Mouse (Mus musculus) E14TG2a.4 (cell line): ENCODE measurements around the gene Sptssa.

Source experiments
- H3K27me3 ChIP-seq: 2 replicates; pipeline ENCODE4 v1.6.1; 2014; ENCODE audit warnings: low read length, control low read depth; ENCODE audit not compliant: insufficient read depth
- H3K36me3 ChIP-seq: 2 replicates; pipeline ENCODE4 v1.6.1; 2014; ENCODE audit warnings: low read length, control low read depth; ENCODE audit not compliant: insufficient read depth
- H3K4me1 ChIP-seq: replicated peaks from 2 replicates; pipeline ENCODE4 v1.6.1; 2014; ENCODE audit warnings: low read depth, low read length, control low read depth
- H3K4me3 ChIP-seq: replicated peaks from 2 replicates; pipeline ENCODE4 v1.5.1; 2014; ENCODE audit warnings: mild to moderate bottlenecking, low read length
- H3K9me3 ChIP-seq: 2 replicates; pipeline ENCODE4 v1.6.1; 2014; ENCODE audit warnings: low read length, control low read depth
- CTCF ChIP-seq: conservative IDR thresholded peaks from 2 replicates; pipeline ENCODE4 v1.5.1; 2014; ENCODE audit warnings: low read length
- NANOG ChIP-seq: IDR thresholded peaks from 2 replicates; pipeline ENCODE4 v1.6.1; 2014; ENCODE audit warnings: borderline replicate concordance, low read length, mixed read lengths
- POU5F1 ChIP-seq: IDR thresholded peaks from 2 replicates; pipeline ENCODE4 v1.6.1; 2014; ENCODE audit warnings: low read length, borderline replicate concordance

Gene Sptssa

DNA sequence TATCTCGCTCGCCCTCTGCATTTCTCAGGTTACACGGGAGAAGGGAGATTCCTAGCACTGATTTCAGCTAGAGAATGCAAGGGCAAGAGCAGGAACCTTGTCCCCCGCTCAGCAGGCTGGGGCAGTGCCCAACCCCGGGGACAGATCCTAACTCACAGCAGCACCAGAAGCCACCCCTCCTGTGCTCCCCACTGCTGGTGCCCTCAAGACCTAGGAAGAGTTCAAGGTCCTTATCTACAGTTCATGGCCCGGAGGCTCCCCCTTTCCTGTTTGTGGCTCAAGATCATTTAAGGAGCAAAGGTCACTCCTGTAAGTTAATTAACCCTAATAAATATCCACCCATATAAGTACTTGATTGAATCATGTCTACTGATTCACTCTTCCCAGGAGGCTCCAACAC is 47.4 kb downstream of the Sptssa start:
- Histone ChIP-seq H3K36me3 (no peaks in the 10 kb centered on the region), H3K4me3 (no peak overlapping the region), H3K4me1 (no peaks in the 10 kb centered on the region), H3K9me3 (0 out of 2 replicates have a peak, but pooled peaks cover 3% of the 10 kb centered on the region), H3K27me3 (no peaks in the 10 kb centered on the region)
- TF ChIP-seq CTCF: no peak
- no peak for TF ChIP-seq POU5F1
- no peak for TF ChIP-seq NANOG

DNA sequence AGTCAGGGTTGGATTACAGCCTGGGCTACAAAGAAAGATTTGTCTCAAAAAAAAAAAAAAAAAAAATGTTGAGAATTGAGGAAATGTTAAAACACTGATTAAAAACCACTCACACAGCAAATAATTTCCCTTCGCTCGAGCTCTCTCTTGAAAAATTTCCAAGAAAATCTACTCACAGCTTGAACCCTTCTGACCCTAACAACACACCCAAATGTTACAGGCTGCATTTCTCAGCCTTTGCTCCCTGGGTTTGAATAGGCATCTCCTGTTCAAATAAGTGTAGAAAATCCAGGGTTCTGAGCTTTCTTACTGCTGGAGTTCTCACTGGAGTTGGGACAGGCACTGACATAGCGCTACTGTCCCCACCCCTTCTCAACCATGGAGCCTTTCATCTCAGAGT is 51.2 kb downstream of the Sptssa start:
- Histone ChIP-seq H3K27me3 (no peaks in the 10 kb centered on the region), H3K4me3 (no peak overlapping the region), H3K36me3 (no peaks in the 10 kb centered on the region), H3K4me1 (no peaks in the 10 kb centered on the region), H3K9me3 (0 out of 2 replicates have a peak, but pooled peaks cover 3% of the 10 kb centered on the region)
- TF ChIP-seq NANOG (no peak), POU5F1 (no peak), CTCF (no peak)

DNA sequence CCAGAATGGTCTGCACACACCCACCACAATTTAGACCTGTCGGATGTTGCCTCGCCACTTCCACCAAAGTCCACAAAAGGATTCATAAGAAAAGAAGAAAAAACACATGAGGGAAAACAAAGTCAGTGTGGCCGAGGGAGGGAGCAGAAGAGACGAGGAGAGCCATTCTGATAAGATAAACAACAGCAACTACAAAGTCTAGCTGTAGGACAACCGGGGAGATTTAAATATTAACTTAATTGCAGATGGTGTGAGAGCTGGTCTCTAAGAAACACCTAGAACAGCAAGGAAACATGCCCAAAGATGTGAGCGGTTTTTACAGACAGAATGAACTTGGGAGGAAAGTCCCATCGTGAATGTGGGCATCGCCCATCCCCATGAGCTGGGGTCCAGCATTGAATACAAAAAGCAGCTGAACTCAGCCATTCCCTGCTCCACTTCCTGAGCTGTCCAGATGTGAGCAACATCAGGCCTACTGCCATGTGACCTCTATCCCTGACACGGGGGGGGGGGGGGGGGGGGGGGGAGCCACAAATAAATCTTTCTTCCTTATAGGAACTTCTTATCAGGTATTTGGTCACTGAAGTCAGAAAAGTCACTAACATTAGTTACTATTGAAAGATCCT is 52.7 kb downstream of the Sptssa start:
- no peaks in the 10 kb centered on the region for H3K36me3 ChIP-seq
- H3K4me1 ChIP-seq: no peaks in the 10 kb centered on the region
- no peak for TF ChIP-seq NANOG
- no peak for TF ChIP-seq POU5F1
- TF ChIP-seq CTCF: no peak
- no peak overlapping the region for H3K4me3 ChIP-seq
- 0 out of 2 replicates have a peak, but pooled peaks cover 3% of the 10 kb centered on the region for H3K9me3 ChIP-seq
- no peaks in the 10 kb centered on the region for H3K27me3 ChIP-seq

DNA sequence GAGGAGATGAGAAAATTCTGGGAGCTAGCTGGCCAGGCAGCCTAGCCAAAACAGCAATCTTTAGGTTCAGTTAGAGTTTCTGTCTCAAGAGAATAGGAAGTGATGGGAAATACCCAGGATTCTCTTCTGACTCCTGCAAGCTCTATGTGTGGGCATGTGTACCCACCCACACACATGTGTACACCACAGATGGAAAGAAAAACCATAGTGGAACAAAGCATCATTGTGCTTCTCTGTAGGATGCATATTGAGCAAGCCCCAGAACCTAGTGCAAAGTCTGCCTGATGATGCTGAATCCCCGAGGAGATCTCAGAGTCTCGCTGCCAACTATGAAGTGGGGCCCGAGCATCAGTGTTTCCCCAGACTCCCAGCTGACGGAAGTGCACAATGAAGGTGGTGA is 55.9 kb downstream of the Sptssa start:
- Histone ChIP-seq H3K36me3 (no peaks in the 10 kb centered on the region), H3K4me3 (no peak overlapping the region), H3K9me3 (peaks cover 9% of the 10 kb centered on the region; the same call in 1 of the 2 replicates), H3K4me1 (no peaks in the 10 kb centered on the region), H3K27me3 (no peaks in the 10 kb centered on the region)
- TF ChIP-seq NANOG: no peak
- no peak for TF ChIP-seq POU5F1
- no peak for TF ChIP-seq CTCF

DNA sequence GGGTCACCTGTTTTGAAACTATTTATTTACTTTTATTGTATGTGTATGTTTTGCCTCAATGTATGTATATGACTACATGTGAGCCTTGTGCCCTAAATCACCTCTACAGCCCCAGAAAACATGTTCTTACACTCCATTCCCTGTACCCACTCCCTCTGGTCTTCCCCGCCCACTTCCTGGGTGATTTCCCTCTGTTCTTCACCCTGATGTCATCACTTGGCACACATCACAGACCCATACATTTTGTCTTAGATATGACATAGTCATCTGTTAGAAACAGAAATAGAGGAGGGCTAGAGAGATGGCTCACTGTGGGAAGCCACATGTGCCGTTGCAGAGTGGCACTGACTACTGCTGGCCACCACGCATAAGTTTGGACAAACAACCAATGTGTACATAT is 58.0 kb downstream of the Sptssa start:
- Histone ChIP-seq H3K27me3 (no peaks in the 10 kb centered on the region), H3K36me3 (no peaks in the 10 kb centered on the region), H3K4me3 (no peak overlapping the region), H3K4me1 (no peaks in the 10 kb centered on the region), H3K9me3 (peaks cover 5% of the 10 kb centered on the region; the same call in 1 of the 2 replicates)
- no peak for TF ChIP-seq POU5F1
- no peak for TF ChIP-seq NANOG
- TF ChIP-seq CTCF: no peak

DNA sequence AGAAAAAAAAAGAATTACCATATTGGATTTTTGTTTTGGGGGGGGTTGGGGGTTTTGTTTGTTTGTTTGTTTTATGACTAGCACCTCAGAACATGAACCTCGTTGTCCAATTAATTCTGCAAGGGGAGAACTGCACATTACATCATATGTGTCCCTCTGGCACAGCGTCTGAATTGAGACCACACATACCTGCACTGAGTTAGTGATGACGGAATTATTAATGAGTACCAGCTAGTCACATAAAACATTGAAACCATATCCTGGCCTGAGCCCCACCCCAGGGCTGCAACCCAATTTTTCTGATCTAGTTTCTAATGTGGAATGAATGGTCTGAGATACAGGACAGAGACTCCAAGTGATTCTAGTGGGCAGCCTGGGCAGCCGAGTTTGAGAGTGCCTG is 59.7 kb downstream of the Sptssa start:
- no peaks in the 10 kb centered on the region for H3K4me1 ChIP-seq
- no peaks in the 10 kb centered on the region for H3K27me3 ChIP-seq
- TF ChIP-seq CTCF (no peak), NANOG (no peak), POU5F1 (no peak)
- H3K9me3 ChIP-seq: peaks cover 5% of the 10 kb centered on the region; the same call in 1 of the 2 replicates
- no peak overlapping the region for H3K4me3 ChIP-seq
- H3K36me3 ChIP-seq: no peaks in the 10 kb centered on the region
